Mouse (Mus musculus) megakaryocyte, embryonic 14.5 days (primary cell): ENCODE data around the gene Plin2.

Experiments used
- FLI1 ChIP-seq: IDR thresholded peaks from 2 replicates; pipeline ENCODE4 v1.6.1; 2012; ENCODE audit warnings: low read length, inconsistent platforms, mixed read lengths
- GATA1 ChIP-seq: IDR thresholded peaks from 3 replicates; pipeline ENCODE4 v1.6.1; 2012; ENCODE audit warnings: mixed read lengths, low read length, inconsistent platforms, borderline replicate concordance

- TF ChIP-seq GATA1 (no peak), FLI1 (no peak)
Measured at GRCm38 (mm10) chr4:86699161-86699865, 29.5 kb upstream of the Plin2 start.
